Mouse (Mus musculus) heart, postnatal 36 days (tissue): Measurements from ENCODE around the gene Akap13. TPM values are rescaled to one million over a fixed set of nuclear protein-coding genes. Genes with fewer than 3 reads are reported as not detected.

ENCODE experiments used
- DNase-seq, 2 experiments: peaks; one replicate each; pipeline ENCODE4 v3.0.0; 2021 to 2022
- intact Hi-C: fragments of 180-260 bp; cut with DNase I; formaldehyde crosslinking; loops from one replicate; pipeline ENCODE4 v1.15.1; 2025
- total RNA-seq, 2 experiments: library from RNA; stranded (reverse); gene quantifications; 2 replicates each; pipeline ENCODE4 v1.2.3; 2021

Gene Akap13
- 10 to 100 TPM; 73.7 to 88.3 TPM for total RNA-seq

DNA sequence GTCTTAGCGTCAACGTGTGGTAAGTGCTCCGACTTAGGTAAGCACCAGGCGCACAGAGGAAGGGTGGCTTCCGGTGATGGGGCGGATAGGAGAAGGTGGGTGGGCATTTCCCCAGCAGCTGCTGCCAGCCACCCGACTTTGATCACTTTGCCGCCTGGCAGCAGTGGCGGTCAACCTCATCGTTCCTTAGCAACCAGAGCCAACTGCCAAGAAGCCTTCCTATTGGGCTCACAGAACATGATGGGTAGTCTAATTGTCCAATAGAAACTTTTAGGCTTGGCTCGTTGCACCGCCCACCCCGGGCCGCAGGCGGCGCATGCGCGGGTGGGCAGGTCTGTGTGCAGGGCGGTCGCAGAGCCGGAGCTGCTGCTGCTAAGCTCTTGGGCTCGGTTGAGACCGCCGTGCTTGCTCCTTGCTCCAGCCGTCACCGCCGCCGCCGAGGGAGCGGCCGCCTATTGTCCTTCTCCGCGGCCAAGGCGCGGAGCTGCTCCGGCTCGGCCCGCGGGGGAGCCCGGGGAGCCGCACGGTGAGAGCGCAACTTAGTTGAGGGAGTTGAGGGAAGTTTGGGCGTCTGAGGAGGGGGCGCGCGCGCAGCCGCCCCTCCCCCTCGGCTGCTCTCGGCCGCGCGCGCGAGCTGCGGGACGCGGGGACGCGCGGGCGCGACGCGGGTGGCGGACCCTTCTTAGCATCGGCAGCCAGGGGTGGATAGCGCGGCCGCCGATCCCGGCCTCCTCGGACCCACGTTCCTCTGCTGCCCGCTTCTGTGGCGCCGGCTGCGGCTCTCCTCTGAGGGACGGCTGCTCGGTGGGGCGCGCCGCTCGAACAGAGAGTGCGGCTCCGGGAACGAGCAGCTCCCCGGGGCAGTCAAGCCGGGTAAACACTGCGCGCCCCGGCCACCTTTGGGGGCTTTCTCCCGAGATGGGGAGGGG is at the start of gene Akap13:
Gene Akap13, plus strand, starts transcription at position 312 of the 929 bp plus-strand sequence.
- DNase-seq: peak; percentile 97 to 98
- intact Hi-C loops: loop anchor here (5.0 kb wide), 4 partner anchors 42 to 187 kb away; no protein-coding TSS in a partner anchor

- intact Hi-C loops: no loop called here
Measured at GRCm38 (mm10) chr7:75410641-75411040, 44.7 kb upstream of the Akap13 start.

GRCm38 (mm10) chr7:75411226-75411625 is 44.1 kb upstream of the Akap13 start:
- intact Hi-C loops: no loop called here
- DNase-seq: no peak

More at GRCm38 (mm10) chr7:75410641-75411040, 44.7 kb upstream of the Akap13 start:
- DNase-seq: no peak

- no peak for DNase-seq
Measured at GRCm38 (mm10) chr7:75412011-75412510, 43.3 kb upstream of the Akap13 start.

DNA sequence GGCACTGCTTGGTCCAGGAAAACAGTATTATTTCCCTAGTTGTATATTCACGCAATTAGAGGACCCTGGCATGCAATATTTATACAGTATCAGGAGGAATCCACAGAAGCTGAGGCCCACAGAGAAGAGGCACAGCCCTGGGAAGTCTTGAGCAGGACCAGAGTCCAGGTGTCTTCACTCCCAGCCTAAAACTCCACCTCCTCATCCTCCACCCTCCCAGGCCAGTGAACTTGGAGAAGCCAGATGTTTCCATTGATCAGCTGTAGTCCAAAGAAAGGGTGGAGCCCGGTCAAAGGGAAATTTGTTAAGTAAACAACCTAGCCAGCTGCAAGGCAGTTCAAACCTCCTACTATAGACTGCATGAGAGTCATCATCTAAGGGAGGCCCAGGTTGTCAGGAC is 42.8 kb upstream of the Akap13 start:
- DNase-seq: no peak
- intact Hi-C loops: no loop called here

More at GRCm38 (mm10) chr7:75412011-75412510, 43.3 kb upstream of the Akap13 start:
- intact Hi-C loops: no loop called here

- intact Hi-C loops: no loop called here
- no peak for DNase-seq
Measured at GRCm38 (mm10) chr7:75413903-75414302, 41.4 kb upstream of the Akap13 start.

- DNase-seq: no peak
- intact Hi-C loops: no loop called here
Measured at GRCm38 (mm10) chr7:75414316-75414715, 41.0 kb upstream of the Akap13 start.

DNA sequence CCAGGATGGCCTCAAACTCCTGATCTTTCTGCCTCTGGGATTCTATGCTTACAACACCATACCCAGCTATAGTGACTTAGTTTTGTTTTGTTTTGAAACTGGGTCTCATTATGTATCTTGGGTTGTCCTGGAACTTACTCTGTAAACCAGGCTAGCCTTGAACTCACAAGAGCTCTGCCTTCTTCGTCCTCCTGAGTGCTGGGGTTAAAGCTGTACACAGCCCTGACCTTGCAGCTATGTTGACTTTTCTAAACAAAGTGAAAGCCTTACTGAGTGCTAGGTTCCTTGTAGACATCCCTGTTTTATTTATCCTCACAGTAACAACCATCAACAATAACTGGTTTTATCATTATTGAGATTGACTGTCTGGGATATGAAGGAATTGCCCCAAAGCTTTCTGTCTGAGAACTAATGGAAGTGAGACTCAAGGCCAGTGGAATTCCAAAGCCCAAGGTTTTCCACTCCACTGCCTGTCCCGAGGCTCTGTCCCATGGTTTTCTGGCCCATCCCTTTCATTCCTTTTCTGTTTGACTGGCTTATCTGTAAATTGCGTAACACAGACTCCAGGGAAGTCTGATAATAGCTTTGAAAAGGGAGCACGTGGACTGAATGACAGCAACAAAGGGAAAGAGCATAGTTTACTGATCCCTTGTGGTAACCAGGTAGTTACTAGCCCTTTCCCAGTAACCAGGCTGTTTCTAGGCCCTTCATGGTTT is 40.0 kb upstream of the Akap13 start:
- peak in 1 of 2 experiments; percentile 17 for DNase-seq
- intact Hi-C loops: no loop called here

GRCm38 (mm10) chr7:75415882-75416585 is 39.3 kb upstream of the Akap13 start:
- intact Hi-C loops: no loop called here
- DNase-seq: no peak

- intact Hi-C loops: no loop called here
- no peak for DNase-seq
Measured at GRCm38 (mm10) chr7:75420927-75421326, 34.4 kb upstream of the Akap13 start.

GRCm38 (mm10) chr7:75424121-75424520 is 31.2 kb upstream of the Akap13 start:
- no peak for DNase-seq
- intact Hi-C loops: loop anchor here (1.0 kb wide), 1 partner anchor 14 kb away; no protein-coding TSS in a partner anchor

DNA sequence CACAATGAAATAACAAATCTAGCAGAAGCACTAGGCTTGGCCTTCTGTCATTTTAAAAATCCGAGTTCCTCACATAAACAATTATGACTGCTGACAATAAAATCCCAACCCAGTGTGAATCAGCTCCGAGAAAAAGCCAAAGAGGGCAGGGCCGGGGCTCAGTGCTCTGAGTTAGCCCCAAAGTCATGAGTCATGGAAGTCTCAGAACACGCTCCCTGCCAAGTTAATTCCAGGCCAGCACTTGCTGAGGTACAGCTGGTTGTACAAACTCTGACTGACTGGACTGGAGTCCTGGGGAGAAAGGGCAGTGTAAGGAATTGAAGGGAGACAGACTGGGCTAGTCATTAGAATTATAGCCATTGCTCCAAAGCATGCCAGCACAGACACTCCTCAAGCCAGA is 28.0 kb upstream of the Akap13 start:
- peak; percentile 66 to 68 for DNase-seq
- intact Hi-C loops: no loop called here

GRCm38 (mm10) chr7:75428913-75429312 is 26.4 kb upstream of the Akap13 start:
- intact Hi-C loops: no loop called here

DNA sequence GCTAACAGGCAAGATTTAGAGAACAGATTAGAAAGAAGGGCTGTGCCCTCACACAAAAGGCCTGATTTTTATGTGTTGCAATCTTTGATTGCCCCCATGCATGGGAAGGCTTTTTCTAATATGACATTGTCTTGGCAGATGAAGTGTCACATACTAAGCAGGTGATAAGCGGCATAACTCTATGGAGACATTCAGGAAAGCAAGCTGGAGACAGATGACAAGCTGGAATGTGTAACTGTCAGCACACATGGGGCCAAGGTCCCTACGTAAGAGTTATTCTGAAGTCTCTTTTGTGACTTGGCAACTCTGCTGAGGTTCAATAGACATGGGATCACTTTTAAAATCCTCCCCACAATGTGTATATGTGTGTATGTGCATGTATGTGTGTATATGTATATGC is 24.8 kb upstream of the Akap13 start:
- DNase-seq: no peak
- intact Hi-C loops: no loop called here

More at GRCm38 (mm10) chr7:75428913-75429312, 26.4 kb upstream of the Akap13 start:
- DNase-seq: no peak

DNA sequence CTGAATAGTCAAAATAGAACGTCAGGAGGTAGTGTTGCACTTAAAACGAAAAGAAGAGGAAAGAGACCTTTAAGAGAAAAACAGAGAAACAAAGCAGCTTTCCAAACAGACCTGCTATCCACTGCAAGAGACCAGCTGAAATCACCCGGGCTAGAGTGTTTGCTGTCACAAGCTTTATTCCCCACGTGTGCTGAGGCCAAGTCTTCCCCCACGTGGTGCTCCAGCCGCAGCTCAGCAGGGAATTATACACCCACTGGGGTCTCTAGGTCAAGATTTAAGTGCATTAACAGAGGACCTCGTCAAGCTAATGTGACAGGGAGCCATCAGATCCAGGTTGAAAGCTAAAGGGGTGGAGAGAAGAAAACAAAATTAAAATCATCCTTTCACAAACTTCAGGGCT is 24.3 kb upstream of the Akap13 start:
- DNase-seq: no peak
- intact Hi-C loops: no loop called here

DNA sequence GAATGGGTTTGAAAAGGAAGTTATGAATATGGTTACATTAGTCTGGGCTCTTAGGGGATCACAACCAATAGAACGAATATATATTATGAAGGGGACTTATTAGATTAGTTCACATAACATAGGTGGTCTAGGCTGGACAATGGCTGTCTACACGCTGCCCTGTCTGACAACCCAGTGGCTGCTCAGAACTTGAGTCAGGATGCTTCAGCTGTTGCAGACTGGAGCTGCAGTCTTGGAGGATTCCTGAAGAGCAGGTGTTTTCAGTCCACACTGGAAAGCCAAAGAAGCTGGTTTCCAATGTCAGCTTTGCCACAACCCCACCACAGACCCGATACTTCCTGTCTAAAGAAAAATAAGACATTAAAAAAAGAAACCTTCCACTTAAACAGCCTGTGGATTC is 23.3 kb upstream of the Akap13 start:
- no peak for DNase-seq
- intact Hi-C loops: no loop called here

GRCm38 (mm10) chr7:75436413-75437174 is 18.7 kb upstream of the Akap13 start:
- intact Hi-C loops: no loop called here
- no peak for DNase-seq

- intact Hi-C loops: no loop called here
- DNase-seq: no peak
Measured at GRCm38 (mm10) chr7:75439570-75439969, 15.8 kb upstream of the Akap13 start.

- intact Hi-C loops: no loop called here
Measured at GRCm38 (mm10) chr7:75440241-75440640, 15.1 kb upstream of the Akap13 start.

GRCm38 (mm10) chr7:75441947-75442346 is 13.4 kb upstream of the Akap13 start:
- DNase-seq: no peak
- intact Hi-C loops: no loop called here

More at GRCm38 (mm10) chr7:75440241-75440640, 15.1 kb upstream of the Akap13 start:
- DNase-seq: no peak
